Mouse (Mus musculus): ENCODE data around the gene Ctu1.

DNA sequence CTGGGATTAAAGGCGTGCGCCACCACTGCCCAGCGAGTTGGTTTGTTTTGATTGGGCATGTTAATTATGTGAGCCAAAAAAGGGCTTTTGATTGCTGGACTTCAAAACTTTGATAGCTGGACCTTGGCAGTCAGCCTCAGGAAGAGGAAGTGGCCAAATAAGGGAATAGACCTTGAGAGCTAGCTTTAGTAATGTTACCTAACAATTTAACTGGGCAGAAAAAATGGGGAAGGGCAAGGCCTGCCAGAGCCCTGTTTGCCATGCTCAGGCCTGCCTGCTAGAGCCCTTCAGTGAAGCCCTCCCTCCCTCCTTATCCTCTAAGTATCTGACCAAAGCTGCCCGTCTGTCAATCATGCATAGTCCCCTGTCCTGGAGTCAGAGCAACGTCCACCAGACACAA is 29.2 kb upstream of the Ctu1 start:
- TF ChIP-seq POLR2A (IDR thresholded peaks at IDR 0.05; ENCODE audit: insufficient read depth, low read depth, low read length) (no peak), CTCF (IDR thresholded peaks at IDR 0.05; ENCODE audit: insufficient read depth, low read depth, low read length) (no peak)
